Mouse (Mus musculus) embryo, embryonic 10 days (tissue): ENCODE measurements around the gene Gm28308.
A peak's percentile ranks its signal among the peaks of the same experiment; 100 is the strongest.

Experiments
- DNase-seq: peaks from one replicate; pipeline ENCODE4 v3.0.0-alpha.2; 2015; ENCODE audit warnings: low spot score

Gm28308 gene

GRCm38 (mm10) chr6:52232568-52232965 is 19.4 kb upstream of the Gm28308 start:
- peak; percentile 67 for DNase-seq

- peak; percentile 65 for DNase-seq
Observed at GRCm38 (mm10) chr6:52231885-52232567, 18.9 kb upstream of the Gm28308 start.

GRCm38 (mm10) chr6:52230516-52231165 is 17.5 kb upstream of the Gm28308 start, which contains the start of gene Hoxa9:
TSS of gene Hoxa9 (minus strand) at chr6:52231089.
- DNase-seq = peak; percentile 58

- DNase-seq = peak; percentile 44
Observed at GRCm38 (mm10) chr6:52229558-52230416, 16.6 kb upstream of the Gm28308 start.

- DNase-seq = peak; percentile 54
Observed at GRCm38 (mm10) chr6:52228475-52229465, 15.6 kb upstream of the Gm28308 start.

- no peak for DNase-seq
Observed at GRCm38 (mm10) chr6:52227470-52228222, 14.5 kb upstream of the Gm28308 start.

GRCm38 (mm10) chr6:52226569-52227257 is 13.6 kb upstream of the Gm28308 start:
- DNase-seq = peak; percentile 46

GRCm38 (mm10) chr6:52225612-52226568 is 12.8 kb upstream of the Gm28308 start:
- peak; percentile 72 for DNase-seq

GRCm38 (mm10) chr6:52224895-52225611 is 11.9 kb upstream of the Gm28308 start:
- DNase-seq = no peak

GRCm38 (mm10) chr6:52223939-52224760 is 11.0 kb upstream of the Gm28308 start:
- DNase-seq = no peak

- no peak for DNase-seq
Observed at GRCm38 (mm10) chr6:52222729-52223128, 9.6 kb upstream of the Gm28308 start.

GRCm38 (mm10) chr6:52221993-52222685 is 9.0 kb upstream of the Gm28308 start:
- DNase-seq = no peak

- peak; percentile 93 for DNase-seq
Observed at GRCm38 (mm10) chr6:52221337-52221992, 8.3 kb upstream of the Gm28308 start, which contains the start of gene Hoxa7. TSS of gene Hoxa7 (minus strand) at chr6:52221854.

GRCm38 (mm10) chr6:52220865-52221310 is 7.7 kb upstream of the Gm28308 start:
- DNase-seq = no peak

GRCm38 (mm10) chr6:52220003-52220864 is 7.1 kb upstream of the Gm28308 start:
- peak; percentile 48 for DNase-seq
